Mouse (Mus musculus) cerebellum, postnatal 25 days (tissue): ENCODE data around the gene Nacad.

ENCODE experiments used
- DNase-seq, 2 experiments: peaks; one replicate each; pipeline ENCODE4 v3.0.0; 2021; ENCODE audit warnings: mixed read lengths in 2 of 2

Nacad gene

GRCm38 (mm10) chr11:6579361-6579760 is 26.5 kb downstream of the Nacad start:
- DNase-seq: no peak

- DNase-seq: no peak
These were observed 29.7 kb downstream of the Nacad start for GRCm38 (mm10) chr11:6576151-6576550.

GRCm38 (mm10) chr11:6569410-6569777 is 36.5 kb downstream of the Nacad start:
- DNase-seq: no peak

GRCm38 (mm10) chr11:6568584-6569409 is 37.1 kb downstream of the Nacad start:
- peak; percentile 47 to 69 for DNase-seq

GRCm38 (mm10) chr11:6567951-6568350 is 37.9 kb downstream of the Nacad start:
- no peak for DNase-seq

- DNase-seq: no peak
These were observed 39.4 kb downstream of the Nacad start for GRCm38 (mm10) chr11:6566496-6566895.

- no peak for DNase-seq
These were observed 42.7 kb downstream of the Nacad start for GRCm38 (mm10) chr11:6563201-6563600.

GRCm38 (mm10) chr11:6562359-6562758 is 43.5 kb downstream of the Nacad start:
- no peak for DNase-seq

GRCm38 (mm10) chr11:6561474-6561873 is 44.4 kb downstream of the Nacad start:
- no peak for DNase-seq

- no peak for DNase-seq
These were observed 45.0 kb downstream of the Nacad start for GRCm38 (mm10) chr11:6560655-6561360.

- no peak for DNase-seq
These were observed 45.9 kb downstream of the Nacad start for GRCm38 (mm10) chr11:6559996-6560395.

GRCm38 (mm10) chr11:6558234-6558633 is 47.6 kb downstream of the Nacad start:
- DNase-seq: no peak

- DNase-seq: no peak
These were observed 55.7 kb downstream of the Nacad start for GRCm38 (mm10) chr11:6550201-6550600.

GRCm38 (mm10) chr11:6549770-6550169 is 56.1 kb downstream of the Nacad start:
- no peak for DNase-seq
